Mouse (Mus musculus) kidney, embryonic 16.5 days (tissue): ENCODE data around the gene Lin7a. TPM values are rescaled to one million over a fixed set of nuclear protein-coding genes. Genes with fewer than 3 reads are reported as not detected.
A peak's percentile ranks its signal among the peaks of the same experiment; 100 is the strongest.

Experiments
- ATAC-seq: fragments of 200-750 bp; cut with Nextera tagmentation; 2 replicates; pipeline ENCODE4 v1.8.0; 2017; ENCODE audit warnings: moderate TSS enrichment; ENCODE audit not compliant: low FRiP score, low TSS enrichment
- H3K27ac ChIP-seq: fragments of 300-500 bp; sonication (generic); 2 replicates; pipeline ENCODE4 v1.5.1; 2014; ENCODE audit warnings: low read length
- H3K27me3 ChIP-seq: fragments of 300-500 bp; sonication (generic); 2 replicates; pipeline ENCODE4 v1.6.1; 2014; ENCODE audit warnings: low read length, control low read depth, mixed read lengths; ENCODE audit not compliant: insufficient read depth
- H3K36me3 ChIP-seq: fragments of 300-500 bp; sonication (generic); 2 replicates; pipeline ENCODE4 v1.6.1; 2014; ENCODE audit warnings: low read length, control low read depth, mixed read lengths; ENCODE audit not compliant: insufficient read depth
- H3K4me1 ChIP-seq: fragments of 300-500 bp; sonication (generic); 2 replicates; pipeline ENCODE4 v1.6.1; 2014; ENCODE audit warnings: low read length, control low read depth, mixed read lengths; ENCODE audit not compliant: insufficient read depth
- H3K4me2 ChIP-seq: fragments of 300-500 bp; sonication (generic); replicated peaks from 2 replicates; pipeline ENCODE4 v1.6.1; 2014; ENCODE audit warnings: low read depth, low read length
- H3K4me3 ChIP-seq: fragments of 300-500 bp; sonication (generic); 2 replicates; pipeline ENCODE4 v1.5.1; 2014; ENCODE audit warnings: mild to moderate bottlenecking, low read length
- H3K9ac ChIP-seq: fragments of 300-500 bp; sonication (generic); replicated peaks from 2 replicates; pipeline ENCODE4 v1.6.1; 2014; ENCODE audit warnings: low read length
- H3K9me3 ChIP-seq: fragments of 300-500 bp; sonication (generic); 2 replicates; pipeline ENCODE4 v1.6.1; 2016; ENCODE audit warnings: low read length, control low read depth
- WGBS: fragments of 180-500 bp; shearing (Covaris S2); extraction: QIAGEN DNeasy Blood & Tissue Kit; methylation state at CpG from one replicate; pipeline ENCODE4 v1.1.7; 2014; 5-methylcytosine and 5-hydroxymethylcytosine counted together
- polyA plus RNA-seq: library from polyadenylated mRNA; unstranded; fragments of >200 nt; fragmentation: Nextera tagmentation; extraction: Ambion mirVana; gene quantifications from 2 replicates; pipeline ENCODE4 v1.2.1, GENCODE M21; 2015

Lin7a gene
- polyA plus RNA-seq, 1 experiment from 2014 or later = 1.7 TPM

DNA sequence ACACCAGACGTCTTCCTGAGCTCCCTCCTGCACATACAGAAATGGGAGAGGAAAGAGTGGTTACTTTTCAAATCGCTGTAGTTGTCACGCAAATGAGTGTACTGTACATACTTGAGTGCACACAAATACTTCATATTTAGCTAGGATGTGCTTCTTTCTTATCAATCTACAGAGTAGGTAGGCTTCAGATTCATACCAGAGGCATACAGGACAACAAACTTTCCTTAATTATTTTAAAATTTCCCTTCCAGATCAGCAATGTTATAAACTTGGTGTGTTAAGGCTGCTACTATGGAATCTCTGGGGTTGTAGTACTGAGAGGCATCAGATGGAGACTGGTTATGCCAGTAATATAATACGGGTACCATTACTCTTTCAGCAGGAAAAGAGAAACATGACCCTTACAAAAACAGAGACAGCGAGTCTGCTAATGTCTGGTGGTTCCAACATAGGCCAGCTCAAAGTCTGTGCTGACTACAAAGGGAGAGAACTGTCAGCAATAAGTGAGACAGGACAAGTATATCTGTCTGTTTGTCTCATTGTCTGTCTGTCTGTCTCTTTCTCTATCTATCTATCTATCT lies 21.8 kb upstream of the Lin7a start:
- peak; percentile 77; the same call in 1 of the 2 replicates for ATAC-seq
- no peaks in the 10 kb centered on the region for H3K27me3 ChIP-seq
- H3K9ac ChIP-seq = no peak overlapping the region
- 41% methylated on average over 5 of the region's 5 CpGs for WGBS
- no peak overlapping the region for H3K4me3 ChIP-seq
- H3K27ac ChIP-seq = no peak overlapping the region
- no peak overlapping the region for H3K4me2 ChIP-seq
- no peaks in the 10 kb centered on the region for H3K36me3 ChIP-seq
- no peaks in the 10 kb centered on the region for H3K4me1 ChIP-seq
- H3K9me3 ChIP-seq = no peaks in the 10 kb centered on the region

- Histone ChIP-seq H3K4me3 (no peak overlapping the region), H3K4me1 (no peaks in the 10 kb centered on the region), H3K9me3 (no peaks in the 10 kb centered on the region), H3K27me3 (no peaks in the 10 kb centered on the region), H3K9ac (no peak overlapping the region), H3K4me2 (no peak overlapping the region), H3K36me3 (no peaks in the 10 kb centered on the region), H3K27ac (no peak overlapping the region)
- no peak for ATAC-seq
- WGBS = 79% methylated on average over 7 of the region's 7 CpGs
These were observed 20.9 kb upstream of the Lin7a start for GRCm38 (mm10) chr10:107250346-107251210.

GRCm38 (mm10) chr10:107251271-107251670 lies 20.2 kb upstream of the Lin7a start:
- WGBS = 80% methylated on average over 2 of the region's 2 CpGs
- Histone ChIP-seq H3K36me3 (no peaks in the 10 kb centered on the region), H3K4me3 (no peak overlapping the region), H3K27me3 (no peaks in the 10 kb centered on the region), H3K4me2 (no peak overlapping the region), H3K9me3 (no peaks in the 10 kb centered on the region), H3K9ac (no peak overlapping the region), H3K4me1 (no peaks in the 10 kb centered on the region), H3K27ac (no peak overlapping the region)
- no peak for ATAC-seq

- Histone ChIP-seq H3K4me1 (no peaks in the 10 kb centered on the region), H3K27me3 (no peaks in the 10 kb centered on the region), H3K9ac (no peak overlapping the region), H3K36me3 (no peaks in the 10 kb centered on the region), H3K27ac (no peak overlapping the region), H3K4me3 (no peak overlapping the region), H3K9me3 (no peaks in the 10 kb centered on the region), H3K4me2 (no peak overlapping the region)
- WGBS = 88% methylated on average over 2 of the region's 2 CpGs
- no peak for ATAC-seq
These were observed 19.5 kb upstream of the Lin7a start for GRCm38 (mm10) chr10:107251801-107252502.

DNA sequence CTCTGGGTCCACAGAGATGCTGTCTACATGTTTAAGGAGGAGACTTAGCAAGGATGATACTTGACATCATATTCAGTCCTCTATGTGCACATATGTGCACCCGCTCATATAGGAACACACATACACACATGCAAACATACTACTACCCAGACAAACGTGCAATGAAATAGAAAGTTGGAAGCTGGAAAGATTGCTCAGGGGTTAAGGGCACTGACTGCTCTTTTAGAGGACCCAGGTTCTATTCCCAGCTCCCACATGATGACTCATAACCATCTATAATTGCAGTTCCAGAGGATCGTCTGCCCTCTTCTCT lies 19.0 kb upstream of the Lin7a start:
- H3K27me3 ChIP-seq = no peaks in the 10 kb centered on the region
- no peak overlapping the region for H3K27ac ChIP-seq
- 82% methylated on average over 3 of the region's 3 CpGs for WGBS
- no peak overlapping the region for H3K4me3 ChIP-seq
- H3K4me1 ChIP-seq = no peaks in the 10 kb centered on the region
- no peak overlapping the region for H3K9ac ChIP-seq
- no peaks in the 10 kb centered on the region for H3K9me3 ChIP-seq
- H3K36me3 ChIP-seq = no peaks in the 10 kb centered on the region
- no peak overlapping the region for H3K4me2 ChIP-seq
- ATAC-seq = no peak

DNA sequence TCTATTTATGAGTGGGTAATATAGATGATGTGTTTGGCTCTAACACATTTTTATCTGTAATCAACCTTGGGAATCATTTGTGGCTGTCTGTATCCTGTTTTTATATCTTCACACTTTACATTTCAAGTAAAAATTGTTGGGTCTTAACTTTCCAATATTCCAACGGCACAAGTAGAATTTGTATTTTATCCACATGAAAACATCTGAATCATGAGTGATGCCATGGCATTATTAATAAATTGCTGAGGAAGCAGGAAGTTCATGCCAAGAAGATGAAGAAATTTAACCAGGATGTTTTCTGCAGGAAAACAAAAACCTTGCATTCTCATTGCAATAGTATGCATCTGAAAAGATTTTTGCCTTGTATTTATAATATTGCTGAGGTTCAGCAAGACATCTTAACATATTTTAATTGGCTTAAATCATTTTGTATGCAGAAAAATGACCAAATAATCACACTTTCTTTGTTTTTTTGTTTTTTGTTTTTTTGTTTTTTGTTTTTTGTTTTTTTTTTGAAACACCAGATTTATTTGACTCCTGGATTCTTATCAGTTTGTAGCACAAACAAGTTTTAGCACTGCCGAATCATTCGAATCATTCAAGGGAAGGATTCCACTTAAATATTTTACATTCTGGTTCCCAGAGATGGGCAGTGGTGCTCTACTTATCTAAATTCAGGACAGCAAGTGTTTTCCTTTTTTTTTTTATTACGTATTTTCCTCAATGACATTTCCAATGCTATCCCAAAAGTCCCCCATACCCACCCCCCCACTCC lies 18.1 kb upstream of the Lin7a start:
- H3K4me2 ChIP-seq = no peak overlapping the region
- ATAC-seq = no peak
- WGBS = 88% methylated on average over 4 of the region's 4 CpGs

DNA sequence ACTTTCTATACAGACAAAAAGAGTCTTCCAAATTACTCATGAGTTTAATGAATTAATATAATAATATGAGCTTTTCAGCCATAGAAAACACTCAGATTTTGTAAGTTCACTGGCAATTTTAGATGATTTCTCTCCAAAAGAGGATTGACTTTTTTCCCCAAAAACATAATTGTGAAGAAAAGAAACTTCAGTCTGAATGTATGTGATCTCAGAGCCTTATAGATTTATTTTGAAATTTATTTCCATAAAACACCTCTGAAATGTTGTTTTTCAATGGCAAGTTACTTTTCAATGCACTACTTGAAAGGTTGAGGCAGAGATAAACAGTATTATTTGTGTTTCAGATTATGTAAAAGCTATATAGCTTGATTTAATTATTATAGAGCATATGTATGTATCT lies 16.8 kb upstream of the Lin7a start:
- H3K4me1 ChIP-seq = no peaks in the 10 kb centered on the region
- no peaks in the 10 kb centered on the region for H3K9me3 ChIP-seq
- no peak for ATAC-seq

More for the DNA sequence above, 18.1 kb upstream of the Lin7a start:
- no peak overlapping the region for H3K9ac ChIP-seq
- H3K27ac ChIP-seq = no peak overlapping the region
- H3K36me3 ChIP-seq = no peaks in the 10 kb centered on the region
- no peaks in the 10 kb centered on the region for H3K9me3 ChIP-seq
- no peaks in the 10 kb centered on the region for H3K4me1 ChIP-seq
- no peaks in the 10 kb centered on the region for H3K27me3 ChIP-seq
- H3K4me3 ChIP-seq = no peak overlapping the region

DNA sequence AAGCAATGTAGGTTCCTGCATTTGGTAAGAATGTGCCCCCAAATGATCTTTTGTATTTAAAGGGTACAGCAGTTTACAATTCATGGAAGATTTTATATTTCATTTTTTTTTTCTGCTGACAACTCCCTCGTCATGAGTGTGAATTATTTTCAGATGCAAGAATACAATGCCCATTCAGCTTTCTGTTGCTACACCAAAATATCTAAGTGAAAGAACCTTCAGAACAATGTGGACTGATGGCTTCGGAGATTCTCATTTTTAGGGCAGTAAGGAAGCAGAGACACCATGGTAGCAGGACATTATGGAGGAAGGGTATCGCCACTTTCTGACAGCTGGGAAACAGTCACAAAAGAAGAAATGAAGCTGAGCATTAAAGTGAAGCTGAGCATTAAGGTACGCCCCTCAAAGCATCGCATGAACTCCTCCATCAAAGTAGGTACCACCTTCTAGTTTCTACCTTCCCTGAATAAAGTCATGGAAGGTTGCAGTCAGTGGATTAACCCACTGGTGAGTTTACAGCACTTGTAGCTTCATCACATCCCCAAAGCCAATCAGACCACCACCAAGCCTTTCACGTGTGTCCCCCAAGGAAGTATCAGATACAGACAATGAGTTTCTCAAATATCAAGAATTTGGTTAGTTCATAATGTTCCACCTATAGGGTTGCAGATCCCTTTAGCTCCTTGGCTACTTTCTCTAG lies 16.0 kb upstream of the Lin7a start:
- no peaks in the 10 kb centered on the region for H3K36me3 ChIP-seq
- H3K27ac ChIP-seq = no peak overlapping the region
- H3K4me3 ChIP-seq = no peak overlapping the region
- H3K9me3 ChIP-seq = no peaks in the 10 kb centered on the region
- no peaks in the 10 kb centered on the region for H3K27me3 ChIP-seq
- H3K4me1 ChIP-seq = no peaks in the 10 kb centered on the region
- ATAC-seq = no peak
- WGBS = 90% methylated on average over 6 of the region's 6 CpGs
- no peak overlapping the region for H3K9ac ChIP-seq
- no peak overlapping the region for H3K4me2 ChIP-seq

More for the DNA sequence above, 16.8 kb upstream of the Lin7a start:
- H3K36me3 ChIP-seq = no peaks in the 10 kb centered on the region
- no peak overlapping the region for H3K4me2 ChIP-seq
- no peak overlapping the region for H3K4me3 ChIP-seq
- no peak overlapping the region for H3K27ac ChIP-seq
- H3K27me3 ChIP-seq = no peaks in the 10 kb centered on the region
- H3K9ac ChIP-seq = no peak overlapping the region

GRCm38 (mm10) chr10:107256451-107256960 lies 15.0 kb upstream of the Lin7a start:
- Histone ChIP-seq H3K4me3 (no peak overlapping the region), H3K4me2 (no peak overlapping the region), H3K9ac (no peak overlapping the region), H3K9me3 (no peaks in the 10 kb centered on the region), H3K36me3 (no peaks in the 10 kb centered on the region), H3K4me1 (no peaks in the 10 kb centered on the region), H3K27ac (no peak overlapping the region), H3K27me3 (no peaks in the 10 kb centered on the region)
- WGBS = 50% methylated on average over 5 of the region's 5 CpGs
- no peak for ATAC-seq
